In the genomic region with DNA sequence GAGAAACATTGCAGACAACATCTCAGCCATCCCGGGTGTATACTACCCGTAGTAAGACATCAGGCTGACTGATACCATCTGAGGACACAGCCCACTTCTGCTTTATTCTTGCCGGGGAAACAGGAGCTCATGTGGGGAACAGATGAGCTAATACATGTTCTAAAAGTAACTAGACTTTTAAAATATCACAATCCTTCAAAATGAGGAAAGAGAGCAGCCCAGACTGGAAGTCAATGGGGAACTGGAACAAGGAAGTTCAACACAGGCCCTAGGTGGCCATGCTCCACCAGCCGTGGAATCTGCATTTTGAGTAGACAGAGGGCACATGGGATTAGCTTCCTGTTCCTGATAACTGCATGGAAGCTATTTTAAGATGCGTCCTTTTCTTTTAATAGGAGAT, we compare ENCODE assay signal across 15 mouse cellular contexts. TPM values are rescaled to one million over a fixed set of nuclear protein-coding genes. Genes with fewer than 3 reads are reported as not detected.
DNase-seq lines count a peak whose midpoint lies in the region; ATAC-seq and TF ChIP-seq lines count a peak whose summit lies in the region.
"Had no signal": no experiment of that assay in that cellular context is flagged by ENCODE, and none has a peak within 500 bp of the region (broad histone marks: within the 10 kb centered on the region; RNA-seq: fewer than 3 reads in every experiment).

No protein-coding gene starts in this region.

- peak overlapping the region; percentile 43; the same call in 1 of the 2 replicates for H3K27ac ChIP-seq in layer of hippocampus, adult 2 months
- H3K27ac ChIP-seq in MEL (ENCODE audit: control insufficient read depth, low read depth, low read length) = peak overlapping the region; percentile 45
- H3K27ac ChIP-seq in midbrain, embryonic 14.5 days (replicated peaks; ENCODE audit: low read depth, low read length) = no peak overlapping the region
- no peak overlapping the region for H3K27ac ChIP-seq in hindbrain, embryonic 12.5 days
- H3K27ac ChIP-seq: embryonic facial prominence, embryonic 10.5 days; midbrain, embryonic 15.5 days; neural tube, embryonic 13.5 days had no signal

- H3K4me2 ChIP-seq in midbrain, embryonic 14.5 days (ENCODE audit: low read length) = no peak overlapping the region
- H3K4me2 ChIP-seq in hindbrain, embryonic 12.5 days (replicated peaks) = no peak overlapping the region
- H3K4me2 ChIP-seq: midbrain, embryonic 15.5 days; neural tube, embryonic 13.5 days had no signal

- 85% methylated on average over 5 of the region's 5 CpGs for WGBS in midbrain, embryonic 14.5 days
- 83% methylated on average over 5 of the region's 5 CpGs for WGBS in hindbrain, embryonic 12.5 days

- peaks cover 0 to 13% of the 10 kb centered on the region in 2 experiments; a peak in 2 of 4 replicates for H3K4me1 ChIP-seq in MEL (ENCODE audit: control insufficient read depth in 1 of 2, insufficient read depth in 2 of 2, low read length in 2 of 2)
- no peaks in the 10 kb centered on the region for H3K4me1 ChIP-seq in midbrain, embryonic 14.5 days (ENCODE audit: control insufficient read depth, insufficient read depth, low read length)
- no peaks in the 10 kb centered on the region for H3K4me1 ChIP-seq in hindbrain, embryonic 12.5 days
- H3K4me1 ChIP-seq: midbrain, embryonic 15.5 days had no signal

- TF ChIP-seq RAD21 in MEL (IDR thresholded peaks at IDR 0.05; ENCODE audit: low read depth, low read length) = no peak

- peak; percentile 40 to 67 for TF ChIP-seq EP300 in MEL (IDR thresholded peaks at IDR 0.05; ENCODE audit: low read depth in 1 of 2, low read length in 2 of 2)

- H3K9ac ChIP-seq in MEL (ENCODE audit: control insufficient read depth, low read depth, low read length, poor library complexity, severe bottlenecking) = 0 out of 2 replicates have a peak overlapping the region, but pooled peaks have one; percentile 13
- no peak overlapping the region for H3K9ac ChIP-seq in midbrain, embryonic 14.5 days (replicated peaks; ENCODE audit: low read length)
- no peak overlapping the region for H3K9ac ChIP-seq in hindbrain, embryonic 12.5 days
- H3K9ac ChIP-seq: midbrain, embryonic 15.5 days; neural tube, embryonic 13.5 days had no signal

- TF ChIP-seq POLR2A in MEL (IDR thresholded peaks at IDR 0.05; ENCODE audit: control insufficient read depth in 1 of 2, insufficient read depth in 1 of 2, low read depth in 1 of 2, low read length in 2 of 2, poor library complexity in 1 of 2) = no peak

- H3K4me3 ChIP-seq in layer of hippocampus, adult 2 months = no peak overlapping the region
- no peak overlapping the region for H3K4me3 ChIP-seq in MEL (ENCODE audit: control insufficient read depth in 1 of 2, insufficient read depth in 1 of 2, low read depth in 2 of 2, low read length in 2 of 2)
- no peak overlapping the region for H3K4me3 ChIP-seq in midbrain, embryonic 14.5 days (replicated peaks; ENCODE audit: low read depth, low read length)
- H3K4me3 ChIP-seq in hindbrain, embryonic 12.5 days = no peak overlapping the region
- H3K4me3 ChIP-seq: embryonic facial prominence, embryonic 10.5 days; midbrain, embryonic 15.5 days; neural tube, embryonic 13.5 days had no signal

- H3K27me3 ChIP-seq in MEL (ENCODE audit: control insufficient read depth in 1 of 2, insufficient read depth in 2 of 2, low read length in 2 of 2) = no peaks in the 10 kb centered on the region
- no peaks in the 10 kb centered on the region for H3K27me3 ChIP-seq in midbrain, embryonic 14.5 days (ENCODE audit: control insufficient read depth, insufficient read depth, low read length)
- no peaks in the 10 kb centered on the region for H3K27me3 ChIP-seq in hindbrain, embryonic 12.5 days
- H3K27me3 ChIP-seq: midbrain, embryonic 15.5 days; neural tube, embryonic 13.5 days had no signal

- ATAC-seq in midbrain, embryonic 14.5 days (ENCODE audit: low FRiP score, low TSS enrichment) = no peak
- no peak for ATAC-seq in hindbrain, embryonic 12.5 days (ENCODE audit: low FRiP score)
- ATAC-seq: midbrain, embryonic 15.5 days had no signal

- H3K36me3 ChIP-seq in MEL (ENCODE audit: control insufficient read depth in 1 of 2, insufficient read depth in 2 of 2, low read length in 2 of 2) = peaks cover 0 to 12% of the 10 kb centered on the region in 2 experiments; a peak in 3 of 4 replicates
- H3K36me3 ChIP-seq in midbrain, embryonic 14.5 days (ENCODE audit: control insufficient read depth, insufficient read depth, low read length) = no peaks in the 10 kb centered on the region
- H3K36me3 ChIP-seq in hindbrain, embryonic 12.5 days = 0 out of 2 replicates have a peak, but pooled peaks cover 8% of the 10 kb centered on the region
- H3K36me3 ChIP-seq: midbrain, embryonic 15.5 days; neural tube, embryonic 13.5 days had no signal

- no peaks in the 10 kb centered on the region for H3K9me3 ChIP-seq in MEL (replicated peaks; ENCODE audit: insufficient read depth, low read length)
- no peaks in the 10 kb centered on the region for H3K9me3 ChIP-seq in midbrain, embryonic 14.5 days (ENCODE audit: control insufficient read depth, low read length)
- H3K9me3 ChIP-seq in hindbrain, embryonic 12.5 days (replicated peaks) = no peaks in the 10 kb centered on the region
- H3K9me3 ChIP-seq: embryonic facial prominence, embryonic 10.5 days; midbrain, embryonic 15.5 days; neural tube, embryonic 13.5 days had no signal

- no peaks in the 10 kb centered on the region for H3K79me2 ChIP-seq in MEL (ENCODE audit: control insufficient read depth, insufficient read depth, low read length, poor library complexity)

- TF ChIP-seq CTCF in layer of hippocampus, adult 2 months (conservative IDR thresholded peaks at IDR 0.05) = no peak
- TF ChIP-seq CTCF in MEL (IDR thresholded peaks at IDR 0.05 in 2 of 3, conservative IDR thresholded peaks at IDR 0.05 in 1 of 3; ENCODE audit: control insufficient read depth in 1 of 3, insufficient read depth in 1 of 3, low read depth in 2 of 3, low read length in 3 of 3, poor library complexity in 1 of 3, severe bottlenecking in 1 of 3) = no peak

- DNase-seq in layer of hippocampus, adult 2 months (ENCODE audit: low spot score in 2 of 2) = no peak
- no peak for DNase-seq in layer of hippocampus, postnatal 36 days
- DNase-seq in A20 (ENCODE audit: low read depth, low spot score) (peak; percentile 63), MEL (ENCODE audit: low read depth, low spot score) (peak; percentile 87)
- DNase-seq in lung, postnatal 4 days = peak; percentile 16 to 38
- no peak for DNase-seq in midbrain, embryonic 14.5 days
- DNase-seq in cerebellum, adult 18-20 months = no peak
- DNase-seq: adrenal gland, postnatal 14 days; cerebellum, adult 8-10 months; kidney, postnatal 14 days; right cerebral cortex, adult 18-20 months had no signal

TF ChIP-seq in MEL, 35 proteins besides CTCF, POLR2A, EP300 and RAD21 (continues in another document):
- TF ChIP-seq ELF1 (IDR thresholded peaks at IDR 0.05; ENCODE audit: low read depth, low read length) (peak; percentile 48; the same call in 1 of the 2 replicates), KAT2A (conservative IDR thresholded peaks at IDR 0.05; ENCODE audit: low read depth, low read length) (no peak), MEF2A (IDR thresholded peaks at IDR 0.05; ENCODE audit: extremely low read depth, insufficient replicate concordance, low read depth, low read length, poor library complexity, severe bottlenecking) (0 out of 2 replicates have a peak, but pooled peaks have one; percentile 20), MAX (IDR thresholded peaks at IDR 0.05; ENCODE audit: low read length) (no peak), GATA1 (IDR thresholded peaks at IDR 0.05; ENCODE audit: low read depth, low read length) (peak; percentile 73), HCFC1 (IDR thresholded peaks at IDR 0.05; ENCODE audit: low read depth, low read length) (no peak), MXI1 (IDR thresholded peaks at IDR 0.05; ENCODE audit: low read depth, low read length) (peak; percentile 50; the same call in 1 of the 2 replicates), BHLHE40 (IDR thresholded peaks at IDR 0.05; ENCODE audit: borderline replicate concordance, low read depth, low read length) (no peak), ZNF384 (IDR thresholded peaks at IDR 0.05; ENCODE audit: low read depth, low read length) (no peak)

RNA-seq across cellular contexts. Expression of a gene that starts 10.5 kb away (rescaled TPM):
- 100 to 1,000 TPM; 118 to 124 TPM for total RNA-seq in layer of hippocampus, adult 2 months (2021)
- total RNA-seq in layer of hippocampus, postnatal 36 days (2021) = 100 to 1,000 TPM; 117 to 122 TPM
- total RNA-seq in MEL (2012; rRNA removed) = 11.1 and 12.7 TPM in 2 replicates
- 10 to 100 TPM in 1 of 2 experiments, not detected in 1; 15.4 TPM for polyA plus RNA-seq in MEL (2012; ENCODE audit: insufficient read depth in 1 of 2, insufficient read length in 2 of 2, low read depth in 1 of 2, low replicate concordance in 2 of 2, missing spikeins in 1 of 2)
- 32.4 and 38.7 TPM in 2 replicates for polyA plus RNA-seq in midbrain, embryonic 14.5 days (2014; fragmentation: Nextera tagmentation; extraction: Ambion mirVana)
- 25.8 and 29.3 TPM in 2 replicates for polyA plus RNA-seq in hindbrain, embryonic 12.5 days (2016; fragmentation: Nextera tagmentation; extraction: Ambion mirVana)

RNA-seq across cellular contexts. Expression of a gene that starts 50.0 kb away (rescaled TPM):
- total RNA-seq in layer of hippocampus, adult 2 months (2021) = 10 to 100 TPM; 30.0 to 31.2 TPM
- 10 to 100 TPM; 27.3 to 30.4 TPM for total RNA-seq in layer of hippocampus, postnatal 36 days (2021)
- 25.7 and 25.9 TPM in 2 replicates for total RNA-seq in MEL (2012; rRNA removed)
- 10 to 100 TPM in 1 of 2 experiments, not detected in 1; 34.1 TPM for polyA plus RNA-seq in MEL (2012; ENCODE audit: insufficient read depth in 1 of 2, insufficient read length in 2 of 2, low read depth in 1 of 2, low replicate concordance in 2 of 2, missing spikeins in 1 of 2)
- 26.9 and 36.5 TPM in 2 replicates for polyA plus RNA-seq in midbrain, embryonic 14.5 days (2014; fragmentation: Nextera tagmentation; extraction: Ambion mirVana)
- 36.4 and 37.6 TPM in 2 replicates for polyA plus RNA-seq in hindbrain, embryonic 12.5 days (2016; fragmentation: Nextera tagmentation; extraction: Ambion mirVana)

RNA-seq across cellular contexts. Expression of a gene that starts 50.0 kb away (rescaled TPM):
- 10 to 100 TPM; 51.3 to 52.3 TPM for total RNA-seq in layer of hippocampus, adult 2 months (2021)
- 10 to 100 TPM; 44.5 to 49.0 TPM for total RNA-seq in layer of hippocampus, postnatal 36 days (2021)
- total RNA-seq in MEL (2012; rRNA removed) = 130 and 133 TPM in 2 replicates
- polyA plus RNA-seq in MEL (2012; ENCODE audit: insufficient read depth in 1 of 2, insufficient read length in 2 of 2, low read depth in 1 of 2, low replicate concordance in 2 of 2, missing spikeins in 1 of 2) = 100 to 1,000 TPM; 200 to 245 TPM
- polyA plus RNA-seq in midbrain, embryonic 14.5 days (2014; fragmentation: Nextera tagmentation; extraction: Ambion mirVana) = 46.1 and 48.1 TPM in 2 replicates
- 52.6 and 58.9 TPM in 2 replicates for polyA plus RNA-seq in hindbrain, embryonic 12.5 days (2016; fragmentation: Nextera tagmentation; extraction: Ambion mirVana)

RNA-seq across cellular contexts. Expression of a gene that starts 53.2 kb away (rescaled TPM):
- 100 to 1,000 TPM; 744 to 746 TPM for total RNA-seq in layer of hippocampus, adult 2 months (2021)
- total RNA-seq in layer of hippocampus, postnatal 36 days (2021) = 100 to 1,000 TPM; 689 to 742 TPM
- not detected in 2 replicates for total RNA-seq in MEL (2012; rRNA removed)
- not detected for polyA plus RNA-seq in MEL (2012; ENCODE audit: insufficient read depth in 1 of 2, insufficient read length in 2 of 2, low read depth in 1 of 2, low replicate concordance in 2 of 2, missing spikeins in 1 of 2)
- polyA plus RNA-seq in midbrain, embryonic 14.5 days (2014; fragmentation: Nextera tagmentation; extraction: Ambion mirVana) = 94.2 and 99.0 TPM in 2 replicates
- 28.8 and 29.1 TPM in 2 replicates for polyA plus RNA-seq in hindbrain, embryonic 12.5 days (2016; fragmentation: Nextera tagmentation; extraction: Ambion mirVana)

Comparison
In these comparisons a context has a peak if more than half of its experiments do, and no peak if none do; other contexts are left out.
1. DNase-seq: peak in A20 (single experiment), MEL (single experiment) and lung, postnatal 4 days (2 of 2); none in layer of hippocampus, adult 2 months (0 of 2), layer of hippocampus, postnatal 36 days (0 of 2), midbrain, embryonic 14.5 days (single experiment) and cerebellum, adult 18-20 months (0 of 2).
2. H3K27ac ChIP-seq: peak in layer of hippocampus, adult 2 months (single experiment) and MEL (single experiment); none in midbrain, embryonic 14.5 days (single experiment) and hindbrain, embryonic 12.5 days (single experiment).